Mouse (Mus musculus): ENCODE results near the gene Zfp1.

Gene Zfp1

GRCm38 (mm10) chr8:111676237-111676636, 33.0 kb downstream of the Zfp1 start:
- no peak for DNase-seq (ENCODE audit: extremely low spot score)

GRCm38 (mm10) chr8:111678111-111678510, 34.9 kb downstream of the Zfp1 start:
- DNase-seq (ENCODE audit: extremely low spot score) = peak; percentile 67

- DNase-seq (ENCODE audit: extremely low spot score) = no peak
Observed at GRCm38 (mm10) chr8:111678848-111679247, 35.6 kb downstream of the Zfp1 start.

GRCm38 (mm10) chr8:111680423-111681028, 37.3 kb downstream of the Zfp1 start:
- DNase-seq (ENCODE audit: extremely low spot score) = peak; percentile 31

GRCm38 (mm10) chr8:111681153-111681552, 38.0 kb downstream of the Zfp1 start:
- no peak for DNase-seq (ENCODE audit: extremely low spot score)

- DNase-seq (ENCODE audit: extremely low spot score) = no peak
Observed at GRCm38 (mm10) chr8:111682521-111682920, 39.3 kb downstream of the Zfp1 start.

GRCm38 (mm10) chr8:111686881-111687280, 43.7 kb downstream of the Zfp1 start:
- DNase-seq (ENCODE audit: extremely low spot score) = no peak

GRCm38 (mm10) chr8:111690960-111691445, 47.8 kb downstream of the Zfp1 start, which contains the start of gene Ctrb1:
TSS of gene Ctrb1 (minus strand) at chr8:111691010.
- no peak for DNase-seq (ENCODE audit: extremely low spot score)

GRCm38 (mm10) chr8:111693261-111693741, 50.1 kb downstream of the Zfp1 start:
- DNase-seq (ENCODE audit: extremely low spot score) = no peak

- no peak for DNase-seq (ENCODE audit: extremely low spot score)
Observed at GRCm38 (mm10) chr8:111695441-111695840, 52.2 kb downstream of the Zfp1 start.

- DNase-seq (ENCODE audit: extremely low spot score) = no peak
Observed at GRCm38 (mm10) chr8:111697655-111698054, 54.5 kb downstream of the Zfp1 start.

GRCm38 (mm10) chr8:111699035-111699434, 55.8 kb downstream of the Zfp1 start:
- no peak for DNase-seq (ENCODE audit: extremely low spot score)

- no peak for DNase-seq (ENCODE audit: extremely low spot score)
Observed at GRCm38 (mm10) chr8:111700201-111700600, 57.0 kb downstream of the Zfp1 start.

GRCm38 (mm10) chr8:111700740-111701139, 57.5 kb downstream of the Zfp1 start:
- DNase-seq (ENCODE audit: extremely low spot score) = no peak

GRCm38 (mm10) chr8:111701380-111701779, 58.2 kb downstream of the Zfp1 start:
- DNase-seq (ENCODE audit: extremely low spot score) = no peak

GRCm38 (mm10) chr8:111704585-111704984, 61.4 kb downstream of the Zfp1 start:
- no peak for DNase-seq (ENCODE audit: extremely low spot score)

- DNase-seq (ENCODE audit: extremely low spot score) = no peak
Observed at GRCm38 (mm10) chr8:111705222-111705621, 62.0 kb downstream of the Zfp1 start.

- no peak for DNase-seq (ENCODE audit: extremely low spot score)
Observed at GRCm38 (mm10) chr8:111705699-111706098, 62.5 kb downstream of the Zfp1 start.

- no peak for DNase-seq (ENCODE audit: extremely low spot score)
Observed at GRCm38 (mm10) chr8:111708265-111708664, 65.1 kb downstream of the Zfp1 start.

GRCm38 (mm10) chr8:111709223-111709622, 66.0 kb downstream of the Zfp1 start:
- DNase-seq (ENCODE audit: extremely low spot score) = no peak

GRCm38 (mm10) chr8:111710777-111711485, 67.7 kb downstream of the Zfp1 start:
- DNase-seq (ENCODE audit: extremely low spot score) = no peak

GRCm38 (mm10) chr8:111712135-111712534, 68.9 kb downstream of the Zfp1 start:
- DNase-seq (ENCODE audit: extremely low spot score) = no peak

GRCm38 (mm10) chr8:111712588-111712987, 69.4 kb downstream of the Zfp1 start:
- DNase-seq (ENCODE audit: extremely low spot score) = no peak

Measured in embryo, embryonic 9.5 days (tissue).